Mouse (Mus musculus): ENCODE measurements around the gene Apol9b.

- no peak for TF ChIP-seq POLR2A (IDR thresholded peaks at IDR 0.05; ENCODE audit: borderline replicate concordance, extremely low read depth, low read depth, low read length)
- TF ChIP-seq CTCF (IDR thresholded peaks at IDR 0.05; ENCODE audit: insufficient read depth, low read length), result no peak
Measured at GRCm38 (mm10) chr15:77752443-77752842, 23.6 kb downstream of the Apol9b start.

Measured in lung, adult 2 months (tissue).